Mouse (Mus musculus): ENCODE measurements around the gene Ttc7b. TPM values are rescaled to one million over a fixed set of nuclear protein-coding genes. Genes with fewer than 3 reads are reported as not detected.

Gene Ttc7b
- polyA plus RNA-seq (2014; fragmentation: Nextera tagmentation; extraction: Ambion mirVana): 15.3 and 16.1 TPM in 2 replicates

DNA sequence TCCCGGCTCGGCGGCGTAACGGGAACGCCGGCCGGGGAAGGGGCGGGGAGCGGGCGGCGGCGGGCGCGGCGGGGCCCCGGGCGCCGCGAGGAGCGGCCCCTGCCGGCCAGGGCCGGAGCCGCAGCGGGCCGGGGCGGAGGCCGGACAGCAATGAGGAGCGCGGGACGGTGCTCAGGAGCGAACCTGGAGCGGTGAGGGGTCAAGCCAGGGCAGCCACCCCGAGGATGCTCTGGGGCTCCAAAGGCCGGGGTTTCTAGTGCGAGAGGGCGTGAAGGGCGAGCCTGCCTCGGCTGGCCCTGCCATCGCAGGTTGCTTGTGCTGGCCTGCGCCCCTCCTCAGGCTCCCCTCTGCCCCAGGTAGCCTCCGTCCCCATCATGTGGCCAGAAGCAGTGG is at the start of gene Ttc7b:
Gene Ttc7b, minus strand, starts transcription at position 33 of the 393 bp plus-strand sequence.
- Histone ChIP-seq H3K27me3 (ENCODE audit: control insufficient read depth, insufficient read depth, low read length) (no peaks in the 10 kb centered on the region), H3K4me1 (ENCODE audit: control insufficient read depth, insufficient read depth, low read length) (peaks cover 5% of the 10 kb centered on the region; the same call in 1 of the 2 replicates), H3K9me3 (ENCODE audit: control insufficient read depth, low read length) (no peaks in the 10 kb centered on the region), H3K4me2 (ENCODE audit: low read depth) (peak within 1 kb of the TSS; percentile 88), H3K27ac (ENCODE audit: low read depth, low read length) (peak within 1 kb of the TSS; percentile 79), H3K36me3 (ENCODE audit: control insufficient read depth, insufficient read depth, low read length) (no peaks in the 10 kb centered on the region), H3K9ac (ENCODE audit: low read length) (peak within 1 kb of the TSS; percentile 95), H3K4me3 (ENCODE audit: low read depth, low read length) (peak within 1 kb of the TSS; percentile 86)
- 5% methylated on average over 10 of the region's 42 CpGs for WGBS
- DNase-seq (ENCODE audit: low spot score) (peak; percentile 76), ATAC-seq (ENCODE audit: insufficient read depth, low FRiP score, low TSS enrichment) (peak; percentile 72)

DNA sequence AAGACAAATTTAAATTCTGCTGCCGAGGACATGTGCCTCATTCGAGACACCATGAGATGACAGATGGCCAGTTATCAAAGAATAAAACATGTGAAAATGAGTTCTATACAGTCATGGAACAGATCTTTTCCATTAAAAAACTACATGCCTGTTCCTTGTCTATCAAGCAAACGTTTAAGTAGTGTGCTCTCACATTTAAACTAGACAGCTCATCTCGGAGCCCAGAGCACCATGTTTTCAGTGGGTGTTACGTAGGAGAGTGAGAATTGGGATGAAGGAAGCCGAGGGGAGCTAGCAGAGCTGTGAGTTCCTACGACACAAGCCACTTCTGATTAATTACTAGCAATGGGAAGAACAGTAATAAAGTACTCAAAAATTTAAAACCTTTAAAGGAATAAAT is 48.2 kb upstream of the Ttc7b start:
- Histone ChIP-seq H3K27ac (ENCODE audit: low read depth, low read length) (no peak overlapping the region), H3K27me3 (ENCODE audit: control insufficient read depth, insufficient read depth, low read length) (no peaks in the 10 kb centered on the region), H3K9me3 (ENCODE audit: control insufficient read depth, low read length) (no peaks in the 10 kb centered on the region), H3K4me2 (ENCODE audit: low read depth) (no peak overlapping the region), H3K36me3 (ENCODE audit: control insufficient read depth, insufficient read depth, low read length) (no peaks in the 10 kb centered on the region), H3K4me1 (ENCODE audit: control insufficient read depth, insufficient read depth, low read length) (no peaks in the 10 kb centered on the region), H3K9ac (ENCODE audit: low read length) (no peak overlapping the region), H3K4me3 (ENCODE audit: low read depth, low read length) (no peak overlapping the region)
- no peak for ATAC-seq (ENCODE audit: insufficient read depth, low FRiP score, low TSS enrichment)
- WGBS: 85% methylated on average over 7 of the region's 7 CpGs
- DNase-seq (ENCODE audit: low spot score): no peak

DNA sequence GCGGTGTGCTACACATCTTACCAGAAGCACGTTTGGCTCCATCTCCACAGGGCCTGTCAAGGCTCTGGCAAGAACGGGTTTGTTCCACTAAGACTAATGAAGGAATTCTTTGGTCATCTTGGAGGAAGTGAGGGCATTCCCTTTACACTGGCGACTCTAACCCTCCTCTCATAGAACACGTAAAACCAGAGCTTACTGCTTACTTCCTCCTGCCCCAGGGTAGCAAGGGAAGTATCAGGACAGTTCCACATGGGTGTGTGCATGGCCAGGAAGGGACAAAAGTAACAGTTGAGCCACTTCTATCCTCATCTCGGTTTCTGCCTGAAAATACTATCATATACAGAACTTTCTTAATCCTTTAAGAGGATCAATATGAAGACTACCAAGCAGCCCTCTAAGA is 47.5 kb upstream of the Ttc7b start:
- ATAC-seq (ENCODE audit: insufficient read depth, low FRiP score, low TSS enrichment): no peak
- DNase-seq (ENCODE audit: low spot score): no peak
- Histone ChIP-seq H3K4me3 (ENCODE audit: low read depth, low read length) (no peak overlapping the region), H3K36me3 (ENCODE audit: control insufficient read depth, insufficient read depth, low read length) (no peaks in the 10 kb centered on the region), H3K27me3 (ENCODE audit: control insufficient read depth, insufficient read depth, low read length) (no peaks in the 10 kb centered on the region), H3K4me2 (ENCODE audit: low read depth) (no peak overlapping the region), H3K4me1 (ENCODE audit: control insufficient read depth, insufficient read depth, low read length) (no peaks in the 10 kb centered on the region), H3K9me3 (ENCODE audit: control insufficient read depth, low read length) (no peaks in the 10 kb centered on the region), H3K9ac (ENCODE audit: low read length) (no peak overlapping the region), H3K27ac (ENCODE audit: low read depth, low read length) (no peak overlapping the region)
- 88% methylated on average over 6 of the region's 6 CpGs for WGBS

DNA sequence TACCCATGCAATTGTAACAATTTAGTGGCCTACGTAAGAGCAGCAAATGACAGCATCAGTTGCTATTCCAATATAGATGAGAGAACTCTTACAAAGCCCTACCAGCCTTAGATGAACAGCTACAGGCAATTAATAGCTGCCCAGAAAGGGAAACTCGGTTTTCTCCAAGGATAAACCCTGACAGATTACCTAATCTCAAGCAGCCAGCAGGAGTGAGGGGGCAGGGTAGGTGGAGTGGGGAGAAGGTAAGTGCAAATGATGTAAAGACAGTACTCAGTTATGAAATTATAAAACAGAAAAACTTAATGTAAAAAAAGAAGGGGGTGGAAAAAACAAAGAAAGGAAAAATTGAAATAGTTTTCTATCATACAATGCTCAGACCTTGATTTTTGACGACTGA is 47.0 kb upstream of the Ttc7b start:
- Histone ChIP-seq H3K27me3 (ENCODE audit: control insufficient read depth, insufficient read depth, low read length) (no peaks in the 10 kb centered on the region), H3K4me3 (ENCODE audit: low read depth, low read length) (no peak overlapping the region), H3K4me1 (ENCODE audit: control insufficient read depth, insufficient read depth, low read length) (no peaks in the 10 kb centered on the region), H3K4me2 (ENCODE audit: low read depth) (no peak overlapping the region), H3K27ac (ENCODE audit: low read depth, low read length) (no peak overlapping the region), H3K36me3 (ENCODE audit: control insufficient read depth, insufficient read depth, low read length) (no peaks in the 10 kb centered on the region), H3K9ac (ENCODE audit: low read length) (no peak overlapping the region), H3K9me3 (ENCODE audit: control insufficient read depth, low read length) (no peaks in the 10 kb centered on the region)
- WGBS: 83% methylated on average over 3 of the region's 3 CpGs
- ATAC-seq (ENCODE audit: insufficient read depth, low FRiP score, low TSS enrichment) (no peak), DNase-seq (ENCODE audit: low spot score) (no peak)

DNA sequence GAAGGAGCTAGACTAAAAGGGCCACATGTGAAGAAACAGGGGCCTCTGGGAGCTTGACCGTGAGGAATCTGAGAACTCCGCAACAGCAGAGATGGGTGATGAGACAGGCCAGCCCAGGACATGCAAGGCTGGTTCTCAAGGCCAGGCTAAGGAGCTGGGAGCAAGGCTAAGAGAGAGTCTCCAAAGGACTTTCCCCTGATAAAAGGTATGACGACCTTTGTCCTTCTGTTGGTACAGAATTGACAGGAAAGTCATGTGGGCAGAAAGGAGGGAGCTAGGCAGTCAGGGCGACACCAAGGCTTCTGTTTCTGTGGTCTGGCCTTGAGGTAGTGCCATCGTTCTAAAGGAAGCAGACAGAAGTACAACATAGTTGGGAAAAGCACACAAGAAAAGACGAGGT is 33.0 kb upstream of the Ttc7b start:
- no peaks in the 10 kb centered on the region for H3K27me3 ChIP-seq (ENCODE audit: control insufficient read depth, insufficient read depth, low read length)
- 85% methylated on average over 6 of the region's 6 CpGs for WGBS
- DNase-seq (ENCODE audit: low spot score): no peak

DNA sequence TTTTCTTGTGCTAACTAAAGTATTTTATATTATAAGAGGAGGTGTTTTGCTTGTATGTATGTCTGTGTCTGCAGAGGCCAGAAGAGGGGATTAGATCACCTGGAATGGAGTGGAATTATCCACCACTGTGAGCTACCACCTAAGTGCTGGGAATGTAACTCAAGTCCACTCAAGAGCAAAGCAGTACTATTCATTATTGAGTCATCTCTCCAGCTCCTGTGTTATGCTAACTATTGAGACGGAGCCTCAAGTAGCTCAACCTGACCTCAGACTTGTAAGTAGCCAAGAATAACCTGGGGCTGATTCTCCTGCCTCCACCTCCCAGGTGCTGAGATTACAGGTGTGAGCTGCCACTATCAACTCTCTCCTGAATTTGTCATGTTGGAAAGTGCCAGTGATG is 31.3 kb upstream of the Ttc7b start:
- no peaks in the 10 kb centered on the region for H3K4me1 ChIP-seq (ENCODE audit: control insufficient read depth, insufficient read depth, low read length)
- DNase-seq (ENCODE audit: low spot score): no peak
- no peak overlapping the region for H3K4me3 ChIP-seq (ENCODE audit: low read depth, low read length)
- 75% methylated on average over 1 of the region's 1 CpGs for WGBS
- H3K27me3 ChIP-seq (ENCODE audit: control insufficient read depth, insufficient read depth, low read length): no peaks in the 10 kb centered on the region
- H3K9me3 ChIP-seq (ENCODE audit: control insufficient read depth, low read length): no peaks in the 10 kb centered on the region
- no peak for ATAC-seq (ENCODE audit: insufficient read depth, low FRiP score, low TSS enrichment)
- no peaks in the 10 kb centered on the region for H3K36me3 ChIP-seq (ENCODE audit: control insufficient read depth, insufficient read depth, low read length)
- no peak overlapping the region for H3K27ac ChIP-seq (ENCODE audit: low read depth, low read length)
- H3K9ac ChIP-seq (ENCODE audit: low read length): no peak overlapping the region
- H3K4me2 ChIP-seq (ENCODE audit: low read depth): no peak overlapping the region

More for the DNA sequence above, 33.0 kb upstream of the Ttc7b start:
- no peaks in the 10 kb centered on the region for H3K36me3 ChIP-seq (ENCODE audit: control insufficient read depth, insufficient read depth, low read length)
- H3K4me3 ChIP-seq (ENCODE audit: low read depth, low read length): no peak overlapping the region
- no peaks in the 10 kb centered on the region for H3K4me1 ChIP-seq (ENCODE audit: control insufficient read depth, insufficient read depth, low read length)
- H3K27ac ChIP-seq (ENCODE audit: low read depth, low read length): no peak overlapping the region
- no peak for ATAC-seq (ENCODE audit: insufficient read depth, low FRiP score, low TSS enrichment)
- no peak overlapping the region for H3K4me2 ChIP-seq (ENCODE audit: low read depth)
- H3K9ac ChIP-seq (ENCODE audit: low read length): no peak overlapping the region
- H3K9me3 ChIP-seq (ENCODE audit: control insufficient read depth, low read length): no peaks in the 10 kb centered on the region

DNA sequence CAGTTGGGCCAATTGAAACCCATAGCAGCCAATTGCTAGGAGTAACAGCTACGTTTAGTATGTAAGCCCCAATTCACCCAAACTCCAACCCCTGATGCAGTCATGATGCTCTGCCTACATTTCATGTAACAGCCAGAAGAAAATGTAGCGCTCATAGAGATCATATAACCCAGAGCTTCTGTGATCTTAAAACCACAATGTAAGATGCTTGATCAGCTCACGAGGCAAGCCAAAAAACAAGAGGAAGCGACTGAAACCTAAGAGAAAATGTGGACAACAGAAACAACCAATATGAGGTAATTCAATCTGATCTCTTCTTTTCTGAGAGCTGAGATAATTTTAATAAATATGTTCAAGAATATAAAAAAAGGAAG is 23.6 kb upstream of the Ttc7b start:
- H3K27ac ChIP-seq (ENCODE audit: low read depth, low read length): no peak overlapping the region
- H3K4me2 ChIP-seq (ENCODE audit: low read depth): no peak overlapping the region
- 88% methylated on average over 4 of the region's 4 CpGs for WGBS
- no peaks in the 10 kb centered on the region for H3K27me3 ChIP-seq (ENCODE audit: control insufficient read depth, insufficient read depth, low read length)
- no peak overlapping the region for H3K9ac ChIP-seq (ENCODE audit: low read length)
- H3K4me1 ChIP-seq (ENCODE audit: control insufficient read depth, insufficient read depth, low read length): no peaks in the 10 kb centered on the region
- H3K4me3 ChIP-seq (ENCODE audit: low read depth, low read length): no peak overlapping the region
- ATAC-seq (ENCODE audit: insufficient read depth, low FRiP score, low TSS enrichment) (no peak), DNase-seq (ENCODE audit: low spot score) (no peak)
- no peaks in the 10 kb centered on the region for H3K9me3 ChIP-seq (ENCODE audit: control insufficient read depth, low read length)
- no peaks in the 10 kb centered on the region for H3K36me3 ChIP-seq (ENCODE audit: control insufficient read depth, insufficient read depth, low read length)

DNA sequence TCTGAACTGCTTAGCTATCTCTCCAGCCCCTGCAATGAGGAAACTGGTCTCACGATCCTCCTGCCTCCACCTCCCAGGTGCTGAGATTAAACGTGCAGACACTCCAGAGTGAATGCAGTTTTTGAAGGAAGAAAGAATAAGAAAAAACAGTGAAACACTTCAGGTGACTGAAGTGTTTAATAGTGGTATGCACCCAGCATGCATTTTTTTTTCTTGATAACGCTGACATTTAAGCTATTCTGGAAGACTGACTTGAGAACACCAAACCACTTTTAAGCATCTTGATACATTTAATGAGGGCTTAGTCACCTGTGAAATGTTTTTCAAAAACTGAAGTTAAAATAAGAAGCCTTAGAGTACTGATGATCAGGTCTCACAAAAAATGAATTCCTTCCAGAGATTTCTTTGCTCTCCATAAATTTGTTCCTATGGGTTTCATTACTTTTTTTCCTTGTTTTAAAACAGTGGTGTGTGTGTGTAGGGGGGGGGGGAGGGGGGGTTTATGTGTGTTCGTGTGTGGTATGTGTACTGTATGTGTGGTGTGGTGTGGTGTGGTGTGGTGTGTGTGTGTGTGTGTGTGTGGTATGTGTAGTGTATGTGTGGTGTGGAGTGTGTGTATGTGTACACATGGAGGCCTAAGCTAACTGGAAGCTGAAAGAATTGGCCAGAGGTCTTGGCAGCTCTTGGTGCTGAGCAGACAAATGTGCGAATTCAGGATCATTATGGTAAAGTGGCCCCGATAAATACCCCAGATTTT is 23.0 kb upstream of the Ttc7b start:
- no peaks in the 10 kb centered on the region for H3K9me3 ChIP-seq (ENCODE audit: control insufficient read depth, low read length)
- DNase-seq (ENCODE audit: low spot score) (no peak), ATAC-seq (ENCODE audit: insufficient read depth, low FRiP score, low TSS enrichment) (no peak)
- no peaks in the 10 kb centered on the region for H3K27me3 ChIP-seq (ENCODE audit: control insufficient read depth, insufficient read depth, low read length)
- H3K4me2 ChIP-seq (ENCODE audit: low read depth): no peak overlapping the region
- no peaks in the 10 kb centered on the region for H3K36me3 ChIP-seq (ENCODE audit: control insufficient read depth, insufficient read depth, low read length)
- no peak overlapping the region for H3K27ac ChIP-seq (ENCODE audit: low read depth, low read length)
- H3K4me1 ChIP-seq (ENCODE audit: control insufficient read depth, insufficient read depth, low read length): no peaks in the 10 kb centered on the region
- H3K4me3 ChIP-seq (ENCODE audit: low read depth, low read length): no peak overlapping the region
- 85% methylated on average over 6 of the region's 6 CpGs for WGBS
- no peak overlapping the region for H3K9ac ChIP-seq (ENCODE audit: low read length)

DNA sequence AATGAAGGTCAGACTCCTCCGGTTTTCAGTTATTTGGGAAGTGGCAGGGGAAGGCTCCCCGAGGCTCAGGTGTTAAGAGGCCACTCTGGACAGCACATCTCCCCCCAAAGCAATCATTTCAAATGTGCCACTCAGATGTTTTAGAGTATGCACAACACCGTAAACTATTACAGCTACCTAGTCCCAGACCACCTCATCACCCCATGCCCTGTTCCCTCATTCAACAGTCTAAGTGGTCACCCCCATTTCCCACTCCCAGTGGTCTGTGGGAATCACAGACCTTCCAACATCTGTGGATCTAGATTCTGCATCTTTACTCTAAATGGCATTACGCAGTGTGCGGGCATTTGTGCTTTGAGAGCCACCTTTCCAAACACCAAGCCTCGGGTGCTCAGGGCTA is 21.9 kb upstream of the Ttc7b start:
- Histone ChIP-seq H3K27me3 (ENCODE audit: control insufficient read depth, insufficient read depth, low read length) (no peaks in the 10 kb centered on the region), H3K9ac (ENCODE audit: low read length) (no peak overlapping the region), H3K36me3 (ENCODE audit: control insufficient read depth, insufficient read depth, low read length) (no peaks in the 10 kb centered on the region), H3K9me3 (ENCODE audit: control insufficient read depth, low read length) (no peaks in the 10 kb centered on the region), H3K4me3 (ENCODE audit: low read depth, low read length) (no peak overlapping the region), H3K4me2 (ENCODE audit: low read depth) (no peak overlapping the region), H3K27ac (ENCODE audit: low read depth, low read length) (no peak overlapping the region), H3K4me1 (ENCODE audit: control insufficient read depth, insufficient read depth, low read length) (no peaks in the 10 kb centered on the region)
- 90% methylated on average over 6 of the region's 6 CpGs for WGBS
- DNase-seq (ENCODE audit: low spot score) (no peak), ATAC-seq (ENCODE audit: insufficient read depth, low FRiP score, low TSS enrichment) (no peak)
